Mouse (Mus musculus) Patski (cell line): ENCODE measurements around the gene Lingo2. TPM values are rescaled to one million over a fixed set of nuclear protein-coding genes. Genes with fewer than 3 reads are reported as not detected.

ENCODE experiments used
- ATAC-seq: fragments of 100-300 bp; one replicate; pipeline ENCODE4 v1.8.0; 2021
- CTCF ChIA-PET: fragments of 350-600 bp; sonication (Branson Sonifier 250); formaldehyde crosslinking; loops from one replicate; lab custom pipeline; 2022; ENCODE audit warnings: inconsistent platforms; lab: Charles Lee
- POLR2A ChIA-PET: fragments of 350-600 bp; sonication (Branson Sonifier 250); formaldehyde crosslinking; loops from one replicate; lab custom pipeline; 2022; ENCODE audit warnings: antibody characterized with exemption, inconsistent platforms; lab: Charles Lee
- DNase-seq: peaks from one replicate; pipeline ENCODE4 v3.0.0-alpha.2; 2011; ENCODE audit warnings: low read depth, low spot score
- H3K27me3 ChIP-seq: fragments of 371-371 bp; one replicate; pipeline ENCODE4 v1.5.1; 2021
- CTCF ChIP-seq: fragments of 100-300 bp; IDR thresholded peaks from one replicate; pipeline ENCODE4 v1.5.1; 2021
- in situ Hi-C: fragments of 300-500 bp; cut with MboI; formaldehyde crosslinking; loops from 3 replicates; pipeline ENCODE4 v1.11.1; 2018; ENCODE audit warnings: low pct_unique_long_range_greater_than_20kb, mixed read lengths
- polyA plus RNA-seq: library from polyadenylated mRNA; unstranded; gene quantifications from one replicate; pipeline ENCODE4 v1.2.3, GENCODE M21; 2021

Gene Lingo2
- polyA plus RNA-seq, 1 experiment from 2014 or later: not detected

DNA sequence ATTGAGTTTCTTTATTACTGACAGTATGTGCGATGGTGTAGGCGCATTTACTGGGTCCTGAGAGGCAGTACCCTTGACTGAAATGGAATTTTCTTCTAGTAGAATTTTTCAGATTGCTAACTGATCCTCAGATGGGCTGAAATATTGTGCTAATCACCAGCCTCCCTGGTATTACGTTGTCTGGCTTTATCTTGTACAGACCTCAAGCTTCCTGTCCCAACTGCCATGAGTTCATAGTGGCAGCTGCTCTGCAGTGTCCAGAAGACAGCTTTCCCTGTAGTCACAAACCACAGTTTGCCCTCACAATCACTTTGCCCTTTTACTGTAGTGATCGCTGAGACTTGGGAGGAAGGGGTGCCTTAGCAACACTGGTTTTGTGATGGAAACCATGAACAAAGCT lies 176.5 kb downstream of the Lingo2 start:
- in situ Hi-C loops: no loop called here
- POLR2A ChIA-PET: no interaction called here
- CTCF ChIA-PET: no interaction called here
- DNase-seq (no peak), ATAC-seq (no peak)
- no peak for TF ChIP-seq CTCF
- H3K27me3 ChIP-seq: no peaks in the 10 kb centered on the region

DNA sequence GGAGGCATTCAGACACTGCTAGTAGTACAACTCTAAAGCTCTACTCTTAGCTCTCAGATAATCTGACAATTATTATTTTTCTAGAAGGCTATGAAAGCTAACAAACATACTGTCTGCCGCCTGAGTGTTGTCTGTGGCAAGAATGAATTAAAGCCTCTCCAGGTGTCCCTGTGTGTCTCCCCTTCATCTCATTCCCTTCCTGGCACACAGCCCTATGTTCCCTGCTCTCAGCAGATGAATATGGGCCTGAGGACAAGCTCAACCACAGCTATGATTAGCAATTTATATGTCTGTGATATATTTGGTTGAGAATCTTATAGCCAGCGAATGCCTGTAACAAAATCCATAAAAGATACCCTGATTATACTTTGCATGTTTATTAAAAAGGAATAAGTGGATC lies 220.9 kb downstream of the Lingo2 start:
- H3K27me3 ChIP-seq: no peaks in the 10 kb centered on the region
- DNase-seq (no peak), ATAC-seq (no peak)
- CTCF ChIA-PET: no interaction called here
- in situ Hi-C loops: no loop called here
- TF ChIP-seq CTCF: no peak
- POLR2A ChIA-PET: no interaction called here

DNA sequence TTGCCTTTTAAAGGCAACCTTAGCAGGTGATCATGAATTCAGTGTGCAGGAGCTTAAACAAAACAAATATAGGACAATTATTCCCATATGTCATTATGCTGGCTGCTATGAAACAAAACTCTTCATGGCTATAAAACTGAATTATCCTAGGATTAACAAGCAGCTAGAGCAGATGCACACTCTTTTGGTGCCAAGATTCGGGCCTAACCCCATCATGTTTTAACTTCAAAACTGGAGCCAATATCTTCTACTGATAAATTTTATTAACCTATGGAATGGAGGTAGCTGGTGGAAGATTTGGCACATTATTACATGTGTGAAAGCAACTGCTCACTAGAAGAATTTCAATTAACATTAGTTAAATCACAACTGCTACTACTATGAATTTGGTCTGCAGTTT lies 235.1 kb downstream of the Lingo2 start:
- in situ Hi-C loops: no loop called here
- DNase-seq (no peak), ATAC-seq (no peak)
- no peak for TF ChIP-seq CTCF
- CTCF ChIA-PET: no interaction called here
- H3K27me3 ChIP-seq: no peaks in the 10 kb centered on the region
- POLR2A ChIA-PET: no interaction called here

DNA sequence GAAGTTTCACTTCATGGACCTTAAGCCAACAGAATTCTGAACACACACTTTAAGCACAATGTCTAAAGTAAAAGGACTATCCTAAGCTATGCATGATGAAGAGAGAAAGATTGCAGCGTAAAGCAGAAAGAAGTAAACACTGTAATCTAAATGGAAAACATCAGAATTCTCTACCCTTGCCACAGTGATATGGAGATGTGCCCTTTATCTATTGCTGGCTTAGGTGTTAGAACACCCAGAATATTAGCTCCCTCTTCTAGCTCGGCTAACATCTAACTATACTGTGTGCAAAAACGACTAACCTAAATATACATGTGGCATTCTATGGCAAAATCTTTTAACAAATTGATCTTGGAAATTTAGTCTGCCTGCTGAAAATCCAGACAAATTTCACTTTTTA lies 252.7 kb downstream of the Lingo2 start:
- CTCF ChIA-PET: no interaction called here

DNA sequence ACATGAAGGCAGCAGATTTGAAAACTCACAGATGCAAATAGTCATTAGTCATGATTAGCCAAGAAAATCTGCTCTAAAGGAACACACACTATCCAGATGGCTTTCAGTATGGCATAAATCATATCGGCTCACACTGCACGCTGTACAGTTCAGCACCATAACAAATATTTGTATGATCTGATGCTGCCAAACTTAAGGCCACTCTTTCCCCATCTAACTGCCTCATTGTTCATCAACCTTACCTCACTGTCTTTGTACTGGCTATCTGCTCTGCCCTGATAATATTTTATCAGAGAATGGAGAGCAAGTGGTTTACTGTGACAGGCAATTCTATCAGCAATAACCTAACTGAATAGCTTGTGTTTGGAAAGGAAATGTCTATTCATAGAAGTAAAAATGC lies 254.7 kb downstream of the Lingo2 start:
- H3K27me3 ChIP-seq: no peaks in the 10 kb centered on the region
- ATAC-seq (no peak), DNase-seq (no peak)
- ChIA-PET POLR2A (no interaction called here), CTCF (no interaction called here)
- TF ChIP-seq CTCF: no peak
- in situ Hi-C loops: no loop called here

More for the DNA sequence above, 252.7 kb downstream of the Lingo2 start:
- in situ Hi-C loops: no loop called here
- no peak for ATAC-seq
- H3K27me3 ChIP-seq: no peaks in the 10 kb centered on the region
- POLR2A ChIA-PET: no interaction called here
- no peak for TF ChIP-seq CTCF
- DNase-seq: no peak

DNA sequence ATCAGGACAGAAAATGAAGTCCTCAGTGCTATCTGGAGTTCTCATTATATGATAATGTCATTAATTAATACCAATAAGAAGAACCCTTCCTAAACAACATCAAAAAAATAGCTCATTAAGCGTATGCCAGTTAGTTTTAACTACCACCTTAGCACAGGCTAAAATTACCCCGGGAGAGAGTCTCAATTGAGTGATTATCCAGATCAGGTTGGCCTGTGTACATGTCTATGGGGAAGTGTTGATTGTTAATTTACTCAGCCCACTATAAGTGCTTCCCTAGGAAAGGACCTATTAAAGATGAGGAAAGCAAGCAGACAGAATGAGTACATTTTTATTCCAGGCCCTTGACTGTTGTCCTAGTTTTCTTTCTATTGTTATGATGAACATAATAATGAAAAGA lies 291.6 kb downstream of the Lingo2 start:
- no peak for TF ChIP-seq CTCF
- in situ Hi-C loops: no loop called here
- H3K27me3 ChIP-seq: no peaks in the 10 kb centered on the region
- DNase-seq (no peak), ATAC-seq (no peak)
- CTCF ChIA-PET: no interaction called here
- POLR2A ChIA-PET: no interaction called here

DNA sequence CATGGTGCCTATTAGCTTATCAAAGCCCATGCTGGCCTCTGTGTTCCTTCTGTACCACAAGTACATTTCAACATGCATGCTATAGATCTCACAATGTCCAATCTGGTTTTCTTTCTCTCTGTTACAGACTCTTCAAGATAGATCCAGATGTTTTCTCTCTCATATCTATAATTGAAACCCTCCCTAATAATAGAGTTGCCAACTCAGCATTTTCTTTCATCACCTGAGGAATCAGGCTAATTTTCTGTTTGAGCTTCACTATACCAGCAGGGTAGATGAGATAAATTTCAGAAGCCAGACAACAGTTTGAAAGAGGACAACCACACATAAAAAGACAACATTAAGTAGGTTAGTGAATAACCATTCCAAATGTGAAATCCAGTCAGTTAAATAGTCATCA lies 303.8 kb downstream of the Lingo2 start:
- ChIA-PET POLR2A (no interaction called here), CTCF (no interaction called here)
- in situ Hi-C loops: no loop called here
- ATAC-seq (no peak), DNase-seq (no peak)
- TF ChIP-seq CTCF: no peak
- no peaks in the 10 kb centered on the region for H3K27me3 ChIP-seq

DNA sequence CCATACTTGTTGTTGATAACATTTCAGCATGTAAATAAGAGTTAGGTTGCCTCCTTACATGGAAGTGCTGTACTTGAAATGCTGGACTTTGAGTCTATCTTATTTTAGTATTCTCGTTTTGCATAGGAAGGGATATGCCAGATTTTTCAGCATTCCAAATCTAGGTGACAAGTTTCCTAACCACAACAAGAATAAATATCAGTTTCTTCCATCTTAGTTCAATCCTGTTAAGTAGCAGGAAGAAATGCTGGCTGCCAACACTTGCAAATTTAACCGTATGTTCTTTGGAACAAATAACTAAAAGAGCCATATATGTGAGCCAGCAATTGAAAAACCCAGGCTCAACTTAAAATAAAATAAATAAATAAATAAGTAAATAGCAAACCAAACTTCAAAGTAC lies 315.9 kb downstream of the Lingo2 start:
- no peaks in the 10 kb centered on the region for H3K27me3 ChIP-seq
- CTCF ChIA-PET: no interaction called here
- POLR2A ChIA-PET: no interaction called here

DNA sequence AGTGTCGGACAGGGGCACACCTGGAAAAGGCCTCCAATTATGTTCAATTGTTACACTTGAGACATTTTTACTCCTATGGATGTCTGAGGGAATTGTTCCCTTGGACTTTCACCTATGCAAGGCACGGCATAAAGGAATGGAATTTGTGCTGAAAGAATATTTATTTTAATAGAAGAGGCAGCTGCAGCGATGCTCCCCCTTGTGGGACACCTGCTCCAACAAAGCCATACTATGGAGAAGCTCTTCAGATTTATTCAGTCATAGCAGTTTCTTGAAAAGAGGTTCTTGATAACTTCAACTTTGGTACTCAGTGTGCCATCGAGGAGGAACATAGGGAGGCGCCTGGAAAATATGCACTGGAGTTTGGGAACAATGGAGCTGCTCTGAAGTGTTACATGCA lies 374.7 kb downstream of the Lingo2 start:
- ChIA-PET CTCF (no interaction called here), POLR2A (no interaction called here)
- in situ Hi-C loops: no loop called here
- ATAC-seq (no peak), DNase-seq (no peak)
- no peaks in the 10 kb centered on the region for H3K27me3 ChIP-seq
- no peak for TF ChIP-seq CTCF

More for the DNA sequence above, 315.9 kb downstream of the Lingo2 start:
- ATAC-seq (no peak), DNase-seq (no peak)
- no peak for TF ChIP-seq CTCF
- in situ Hi-C loops: no loop called here

DNA sequence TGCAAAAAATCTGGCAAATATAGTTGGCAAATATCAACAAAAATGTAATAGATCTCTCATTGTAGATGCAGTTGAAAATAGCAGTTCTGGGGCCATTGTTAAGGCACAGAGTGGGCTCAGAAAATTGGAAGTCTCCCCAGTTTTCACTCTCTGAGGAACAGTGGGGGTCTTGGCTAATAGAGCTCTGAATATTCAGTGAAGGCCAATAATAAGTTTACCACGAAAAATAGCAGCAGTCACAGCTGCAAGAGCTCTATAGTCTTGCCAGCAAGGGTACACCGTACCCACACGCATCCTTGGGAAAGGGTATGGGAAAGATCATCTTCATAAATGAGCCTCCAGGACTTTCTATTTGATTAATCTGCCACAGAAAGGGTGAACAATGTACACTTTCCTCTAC lies 375.3 kb downstream of the Lingo2 start:
- DNase-seq (no peak), ATAC-seq (no peak)
- CTCF ChIA-PET: no interaction called here
- POLR2A ChIA-PET: no interaction called here
- no peak for TF ChIP-seq CTCF
- in situ Hi-C loops: no loop called here
- H3K27me3 ChIP-seq: no peaks in the 10 kb centered on the region

DNA sequence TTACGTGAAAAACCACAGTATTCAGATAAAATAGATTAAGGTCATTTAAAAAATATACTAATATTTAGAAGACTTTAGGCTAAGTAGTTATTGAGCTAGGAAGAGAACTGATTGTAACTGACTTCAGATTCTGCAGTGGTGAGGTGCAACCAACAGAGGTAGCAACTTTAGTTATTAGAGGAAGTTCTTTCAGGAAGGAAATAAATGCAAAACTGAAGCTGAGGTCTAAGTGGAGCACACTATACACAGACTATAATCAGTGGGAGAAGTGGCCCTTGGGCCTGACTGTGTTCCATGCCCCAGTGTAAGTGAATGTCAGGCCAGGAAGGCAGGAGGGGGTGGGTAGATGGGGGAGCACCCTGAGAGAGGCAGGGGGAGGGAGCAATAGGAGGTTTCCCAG lies 385.0 kb downstream of the Lingo2 start:
- CTCF ChIA-PET: no interaction called here
- no peaks in the 10 kb centered on the region for H3K27me3 ChIP-seq
- no peak for TF ChIP-seq CTCF
- POLR2A ChIA-PET: no interaction called here
- ATAC-seq: no peak
- DNase-seq: no peak
- in situ Hi-C loops: no loop called here

DNA sequence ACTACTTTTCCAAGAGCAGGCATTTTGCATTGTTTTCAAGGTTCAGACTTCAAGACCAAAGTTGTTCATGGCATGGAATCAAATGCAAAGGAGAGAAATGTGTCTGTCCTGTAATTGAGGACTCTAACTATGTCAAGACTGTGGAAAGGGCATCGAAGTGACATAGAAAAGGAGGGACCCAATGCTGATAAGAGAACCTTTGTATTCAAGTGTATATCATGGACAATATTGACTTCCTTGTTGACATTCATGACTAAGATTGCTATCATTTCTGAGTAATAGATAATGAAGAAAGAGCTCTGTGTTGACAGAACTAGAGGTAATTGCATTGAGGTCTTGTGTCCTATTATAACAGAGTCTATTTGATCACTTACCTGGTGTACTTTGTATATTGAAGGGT lies 390.6 kb downstream of the Lingo2 start:
- TF ChIP-seq CTCF: no peak
- ATAC-seq: no peak
- ChIA-PET CTCF (no interaction called here), POLR2A (no interaction called here)
- DNase-seq: no peak
- in situ Hi-C loops: no loop called here
- H3K27me3 ChIP-seq: no peaks in the 10 kb centered on the region
